Mouse (Mus musculus): ENCODE data around the gene Dusp13. TPM values are rescaled to one million over a fixed set of nuclear protein-coding genes. Genes with fewer than 3 reads are reported as not detected.

Gene Dusp13
- polyA plus RNA-seq, 2 experiments: 0.55 to 1.5 TPM

DNA sequence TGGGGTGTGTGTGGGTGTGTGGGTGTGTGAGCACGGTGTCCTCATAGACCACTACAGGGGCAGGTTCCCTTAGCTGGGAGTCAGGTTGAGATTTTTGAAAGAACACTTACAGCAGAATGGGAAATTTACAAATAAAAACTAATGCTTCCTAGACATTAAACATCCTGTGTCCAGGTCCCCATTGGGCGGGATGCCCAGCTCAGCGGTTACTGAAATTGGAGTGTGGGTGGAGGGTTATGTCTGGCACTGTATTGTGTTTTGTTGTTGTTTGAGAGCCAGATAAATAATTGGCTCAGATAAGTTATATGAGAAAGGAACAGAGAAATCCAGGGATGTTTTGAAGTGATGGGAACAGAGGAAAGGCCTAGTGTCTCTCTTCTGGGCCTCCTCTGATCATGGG lies 59.9 kb downstream of the Dusp13 start:
- Histone ChIP-seq H3K27ac (replicated peaks; ENCODE audit: low read depth, low read length) (no peak overlapping the region), H3K36me3 (ENCODE audit: control insufficient read depth, insufficient read depth, low read length) (no peaks in the 10 kb centered on the region), H3K4me3 (replicated peaks; ENCODE audit: low read length) (no peak overlapping the region), H3K4me1 (ENCODE audit: control insufficient read depth, insufficient read depth, low read length) (peaks cover 15% of the 10 kb centered on the region), H3K27me3 (ENCODE audit: control insufficient read depth, insufficient read depth, low read length) (no peaks in the 10 kb centered on the region), H3K4me2 (replicated peaks; ENCODE audit: low read depth, low read length, severe bottlenecking) (no peak overlapping the region), H3K9me3 (ENCODE audit: control insufficient read depth, low read length) (peaks cover 4% of the 10 kb centered on the region; the same call in 1 of the 2 replicates), H3K9ac (ENCODE audit: low read depth, low read length, severe bottlenecking) (no peak overlapping the region)
- DNase-seq (ENCODE audit: low spot score) (no peak), ATAC-seq (ENCODE audit: low FRiP score, low read depth) (no peak)
- TF ChIP-seq POLR2A (IDR thresholded peaks at IDR 0.05; ENCODE audit: borderline replicate concordance, extremely low read depth, insufficient read depth, insufficient read length): no peak
- 86% methylated on average over 3 of the region's 3 CpGs for WGBS

- H3K36me3 ChIP-seq (ENCODE audit: control insufficient read depth, insufficient read depth, low read length): no peaks in the 10 kb centered on the region
- no peaks in the 10 kb centered on the region for H3K27me3 ChIP-seq (ENCODE audit: control insufficient read depth, insufficient read depth, low read length)
- ATAC-seq (ENCODE audit: low FRiP score, low read depth): peak; percentile 28
- H3K4me2 ChIP-seq (replicated peaks; ENCODE audit: low read depth, low read length, severe bottlenecking): peak overlapping the region; percentile 59
- peak overlapping the region; percentile 33 for H3K4me3 ChIP-seq (replicated peaks; ENCODE audit: low read length)
- DNase-seq (ENCODE audit: low spot score): no peak
- H3K4me1 ChIP-seq (ENCODE audit: control insufficient read depth, insufficient read depth, low read length): peaks cover 25% of the 10 kb centered on the region
- TF ChIP-seq POLR2A (IDR thresholded peaks at IDR 0.05; ENCODE audit: borderline replicate concordance, extremely low read depth, insufficient read depth, insufficient read length): no peak
- no peaks in the 10 kb centered on the region for H3K9me3 ChIP-seq (ENCODE audit: control insufficient read depth, low read length)
- peak overlapping the region; percentile 51 for H3K9ac ChIP-seq (ENCODE audit: low read depth, low read length, severe bottlenecking)
- H3K27ac ChIP-seq (replicated peaks; ENCODE audit: low read depth, low read length): no peak overlapping the region
- 8% methylated on average over 49 of the region's 49 CpGs for WGBS
These were observed 64.4 kb downstream of the Dusp13 start for GRCm38 (mm10) chr14:21686376-21687279.

GRCm38 (mm10) chr14:21685411-21686146 lies 65.4 kb downstream of the Dusp13 start:
- Histone ChIP-seq H3K9me3 (ENCODE audit: control insufficient read depth, low read length) (no peaks in the 10 kb centered on the region), H3K4me1 (ENCODE audit: control insufficient read depth, insufficient read depth, low read length) (peaks cover 25% of the 10 kb centered on the region), H3K36me3 (ENCODE audit: control insufficient read depth, insufficient read depth, low read length) (no peaks in the 10 kb centered on the region), H3K4me2 (replicated peaks; ENCODE audit: low read depth, low read length, severe bottlenecking) (no peak overlapping the region; the same call in 1 of the 2 replicates), H3K4me3 (replicated peaks; ENCODE audit: low read length) (no peak overlapping the region), H3K9ac (ENCODE audit: low read depth, low read length, severe bottlenecking) (no peak overlapping the region), H3K27me3 (ENCODE audit: control insufficient read depth, insufficient read depth, low read length) (no peaks in the 10 kb centered on the region), H3K27ac (replicated peaks; ENCODE audit: low read depth, low read length) (0 out of 2 replicates have a peak overlapping the region, but pooled peaks have one; percentile 33)
- no peak for ATAC-seq (ENCODE audit: low FRiP score, low read depth)
- 71% methylated on average over 10 of the region's 10 CpGs for WGBS
- DNase-seq (ENCODE audit: low spot score): no peak
- no peak for TF ChIP-seq POLR2A (IDR thresholded peaks at IDR 0.05; ENCODE audit: borderline replicate concordance, extremely low read depth, insufficient read depth, insufficient read length)

GRCm38 (mm10) chr14:21683834-21684233 lies 67.1 kb downstream of the Dusp13 start:
- Histone ChIP-seq H3K27ac (replicated peaks; ENCODE audit: low read depth, low read length) (0 out of 2 replicates have a peak overlapping the region, but pooled peaks have one; percentile 33), H3K4me1 (ENCODE audit: control insufficient read depth, insufficient read depth, low read length) (peaks cover 38% of the 10 kb centered on the region), H3K27me3 (ENCODE audit: control insufficient read depth, insufficient read depth, low read length) (no peaks in the 10 kb centered on the region), H3K4me3 (replicated peaks; ENCODE audit: low read length) (no peak overlapping the region), H3K9me3 (ENCODE audit: control insufficient read depth, low read length) (no peaks in the 10 kb centered on the region), H3K4me2 (replicated peaks; ENCODE audit: low read depth, low read length, severe bottlenecking) (no peak overlapping the region), H3K36me3 (ENCODE audit: control insufficient read depth, insufficient read depth, low read length) (no peaks in the 10 kb centered on the region), H3K9ac (ENCODE audit: low read depth, low read length, severe bottlenecking) (no peak overlapping the region)
- WGBS: 83% methylated on average over 4 of the region's 4 CpGs
- DNase-seq (ENCODE audit: low spot score) (no peak), ATAC-seq (ENCODE audit: low FRiP score, low read depth) (no peak)
- no peak for TF ChIP-seq POLR2A (IDR thresholded peaks at IDR 0.05; ENCODE audit: borderline replicate concordance, extremely low read depth, insufficient read depth, insufficient read length)

Other genes with a start within 250 kb of the Dusp13 start
- gene Dupd1, start 36.6 kb downstream of the Dusp13 start, polyA plus RNA-seq (2012; rRNA removed): 0.47 and 0.50 TPM in 2 replicates
- 0.76 and 0.82 TPM in 2 replicates for gene Dupd1, start 36.6 kb downstream of the Dusp13 start, polyA plus RNA-seq (2014; fragmentation: Nextera tagmentation; extraction: Ambion mirVana)
- gene Samd8, start 650 bp downstream of the Dusp13 start, polyA plus RNA-seq (2012; rRNA removed): 11.4 and 15.1 TPM in 2 replicates
- 12.1 and 12.3 TPM in 2 replicates for gene Samd8, start 650 bp downstream of the Dusp13 start, polyA plus RNA-seq (2014; fragmentation: Nextera tagmentation; extraction: Ambion mirVana)
- 146 and 150 TPM in 2 replicates for gene Vdac2, start 74.1 kb upstream of the Dusp13 start, polyA plus RNA-seq (2012; rRNA removed)
- gene Vdac2, start 74.1 kb upstream of the Dusp13 start, polyA plus RNA-seq (2014; fragmentation: Nextera tagmentation; extraction: Ambion mirVana): 215 and 226 TPM in 2 replicates
- gene Comtd1, start 97.8 kb upstream of the Dusp13 start, polyA plus RNA-seq (2012; rRNA removed): 16.0 and 18.0 TPM in 2 replicates
- gene Comtd1, start 97.8 kb upstream of the Dusp13 start, polyA plus RNA-seq (2014; fragmentation: Nextera tagmentation; extraction: Ambion mirVana): 24.7 and 26.5 TPM in 2 replicates
- gene Zfp503, start 238.4 kb upstream of the Dusp13 start, polyA plus RNA-seq (2012; rRNA removed): 45.1 and 73.1 TPM in 2 replicates
- 15.3 and 17.6 TPM in 2 replicates for gene Zfp503, start 238.4 kb upstream of the Dusp13 start, polyA plus RNA-seq (2014; fragmentation: Nextera tagmentation; extraction: Ambion mirVana)

Data from limb, embryonic 14.5 days (tissue).